Mouse (Mus musculus) liver, adult 2 months (tissue): ENCODE data around the gene Sept9. TPM values are rescaled to one million over a fixed set of nuclear protein-coding genes. Genes with fewer than 3 reads are reported as not detected.

Experiments
- DNase-seq: peaks from one replicate; pipeline ENCODE4 v3.0.0-alpha.2; 2011; ENCODE audit warnings: low read depth, low spot score; ENCODE audit errors: extremely low read depth
- H3K27ac ChIP-seq: fragments of 200-500 bp; replicated peaks from 2 replicates; pipeline ENCODE4 v1.5.1; 2012; ENCODE audit warnings: low read depth, mild to moderate bottlenecking, control low read depth, inconsistent platforms, low read length; ENCODE audit not compliant: insufficient read depth
- H3K27me3 ChIP-seq: fragments of 200-500 bp; 2 replicates; pipeline ENCODE4 v1.6.1; 2012; ENCODE audit warnings: mild to moderate bottlenecking, moderate library complexity, low read length, inconsistent platforms; ENCODE audit not compliant: control insufficient read depth, insufficient read depth
- H3K36me3 ChIP-seq: fragments of 200-500 bp; 2 replicates; pipeline ENCODE4 v1.6.1; 2012; ENCODE audit warnings: low read length, inconsistent platforms; ENCODE audit not compliant: control insufficient read depth, insufficient read depth
- H3K4me1 ChIP-seq: fragments of 200-500 bp; 2 replicates; pipeline ENCODE4 v1.6.1; 2011; ENCODE audit warnings: low read length; ENCODE audit not compliant: control insufficient read depth, insufficient read depth
- H3K4me3 ChIP-seq: fragments of 200-500 bp; 2 replicates; pipeline ENCODE4 v1.5.1; 2011; ENCODE audit warnings: low read depth, mild to moderate bottlenecking, control low read depth, low read length, moderate library complexity; ENCODE audit not compliant: insufficient read depth
- H3K79me2 ChIP-seq: fragments of 200-500 bp; 2 replicates; pipeline ENCODE4 v1.6.1; 2012; ENCODE audit warnings: inconsistent platforms, mild to moderate bottlenecking, low read length, moderate library complexity; ENCODE audit not compliant: control insufficient read depth, insufficient read depth
- H3K9ac ChIP-seq: fragments of 200-500 bp; 2 replicates; pipeline ENCODE4 v1.6.1; 2012; ENCODE audit warnings: low read depth, mild to moderate bottlenecking, control low read depth, inconsistent platforms, low read length
- CTCF ChIP-seq: fragments of 200-500 bp; IDR thresholded peaks from 2 replicates; pipeline ENCODE4 v1.5.1; 2011; ENCODE audit warnings: low read depth, low read length, control low read depth
- POLR2A ChIP-seq: fragments of 200-500 bp; IDR thresholded peaks from 2 replicates; pipeline ENCODE4 v1.6.1; 2011; ENCODE audit warnings: low read length, control low read depth; ENCODE audit not compliant: insufficient read depth; ENCODE audit errors: extremely low read depth
- WGBS: fragments of 180-500 bp; shearing (Covaris S2); methylation state at CpG from one replicate; pipeline ENCODE4 v1.1.7; 2018; 5-methylcytosine and 5-hydroxymethylcytosine counted together
- polyA plus RNA-seq: library from polyadenylated mRNA; depleted of rRNA; stranded (reverse); fragments of >200 nt; gene quantifications from 2 replicates; pipeline ENCODE4 v1.2.3, GENCODE M21; 2012
- total RNA-seq: library from RNA; depleted of rRNA; stranded (reverse); fragments of >200 nt; gene quantifications from 2 replicates; pipeline ENCODE4 v1.2.3, GENCODE M21; 2014

Sept9 gene
- total and polyA plus RNA-seq, 2 experiments, result 18.8 to 21.2 TPM

DNA sequence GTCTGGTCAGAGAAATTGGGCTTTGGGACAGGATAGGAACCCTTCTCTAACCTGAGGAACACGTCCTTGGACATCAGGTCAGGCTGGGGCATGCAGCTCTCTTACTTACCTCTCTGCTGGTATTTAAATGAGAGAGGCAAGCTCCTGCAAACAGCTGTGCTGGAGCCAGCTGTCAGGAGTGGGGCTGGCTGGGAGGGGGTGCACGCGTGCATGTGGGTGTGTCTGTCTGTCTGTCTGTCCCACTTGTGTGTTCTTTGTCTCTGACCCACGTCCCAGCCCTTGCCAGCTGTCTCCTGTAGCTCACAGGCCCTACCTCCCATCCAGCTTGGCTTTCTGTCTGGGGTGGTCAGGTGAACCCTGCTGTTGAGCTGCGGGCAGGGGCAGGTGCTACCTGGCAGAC lies 75.5 kb downstream of the Sept9 start:
- 53% methylated on average over 5 of the region's 5 CpGs for WGBS
- Histone ChIP-seq H3K36me3 (no peaks in the 10 kb centered on the region), H3K4me1 (peaks cover 53% of the 10 kb centered on the region), H3K9ac (no peak overlapping the region), H3K27ac (peak overlapping the region; percentile 0; the same call in 1 of the 2 replicates), H3K79me2 (peaks cover 43% of the 10 kb centered on the region), H3K4me3 (no peak overlapping the region), H3K27me3 (no peaks in the 10 kb centered on the region)
- DNase-seq, result no peak
- TF ChIP-seq CTCF, result no peak
- TF ChIP-seq POLR2A, result no peak

DNA sequence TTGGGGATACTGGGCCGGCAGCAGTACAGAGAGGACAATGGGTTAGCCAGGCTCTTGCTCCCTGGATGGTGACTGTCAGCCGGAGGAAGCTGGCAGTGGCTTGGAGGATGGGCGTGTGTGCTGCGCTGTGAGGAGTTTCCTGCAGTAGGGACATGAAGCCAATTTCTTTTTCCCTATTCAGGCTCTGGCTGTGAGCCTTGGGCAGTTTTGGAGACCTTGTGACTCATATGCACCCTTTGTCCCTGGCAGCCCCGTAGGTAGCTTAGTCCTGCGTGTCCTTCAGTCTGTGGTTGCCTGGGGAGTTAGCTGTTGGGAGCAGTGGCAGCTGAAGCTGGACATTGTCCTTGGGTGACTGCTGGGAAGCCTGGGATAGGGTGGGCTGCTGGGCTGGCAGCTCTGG lies 76.5 kb downstream of the Sept9 start:
- 9% methylated on average over 6 of the region's 6 CpGs for WGBS
- H3K4me1 ChIP-seq, result peaks cover 60% of the 10 kb centered on the region
- peak overlapping the region; percentile 82 for H3K27ac ChIP-seq

DNA sequence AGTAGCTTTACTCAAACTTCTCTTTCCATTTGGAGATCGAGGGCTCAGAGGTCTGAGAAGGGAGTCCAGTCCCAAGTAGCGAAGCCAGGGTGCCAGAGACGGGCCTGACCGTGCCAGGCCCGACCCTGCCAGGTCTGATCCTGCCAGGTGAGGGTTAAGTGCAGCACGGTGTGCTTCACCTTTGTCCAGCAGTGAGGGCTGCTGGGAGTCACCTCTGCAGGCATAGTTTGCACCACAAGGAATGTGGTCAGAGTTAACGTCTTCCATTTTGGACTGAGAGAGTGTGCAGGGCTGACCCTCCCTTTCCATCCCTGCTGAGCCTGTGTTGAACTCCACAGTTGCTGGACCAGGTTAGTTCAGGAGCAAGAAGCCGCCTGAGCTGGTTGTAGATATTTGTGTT lies 77.5 kb downstream of the Sept9 start:
- DNase-seq, result peak; percentile 77
- H3K79me2 ChIP-seq, result peaks cover 40% of the 10 kb centered on the region; the same call in 1 of the 2 replicates
- peak overlapping the region; percentile 58 for H3K27ac ChIP-seq
- no peak for TF ChIP-seq CTCF
- TF ChIP-seq POLR2A, result no peak
- no peaks in the 10 kb centered on the region for H3K36me3 ChIP-seq
- H3K9ac ChIP-seq, result peak overlapping the region; percentile 26
- H3K4me3 ChIP-seq, result no peak overlapping the region
- H3K27me3 ChIP-seq, result no peaks in the 10 kb centered on the region
- H3K4me1 ChIP-seq, result peaks cover 69% of the 10 kb centered on the region
- 16% methylated on average over 8 of the region's 8 CpGs for WGBS

More for the DNA sequence above, 76.5 kb downstream of the Sept9 start:
- Histone ChIP-seq H3K79me2 (peaks cover 40% of the 10 kb centered on the region), H3K36me3 (no peaks in the 10 kb centered on the region), H3K27me3 (no peaks in the 10 kb centered on the region), H3K9ac (peak overlapping the region; percentile 29), H3K4me3 (no peak overlapping the region)
- TF ChIP-seq POLR2A, result no peak
- no peak for TF ChIP-seq CTCF
- DNase-seq, result peak; percentile 97

DNA sequence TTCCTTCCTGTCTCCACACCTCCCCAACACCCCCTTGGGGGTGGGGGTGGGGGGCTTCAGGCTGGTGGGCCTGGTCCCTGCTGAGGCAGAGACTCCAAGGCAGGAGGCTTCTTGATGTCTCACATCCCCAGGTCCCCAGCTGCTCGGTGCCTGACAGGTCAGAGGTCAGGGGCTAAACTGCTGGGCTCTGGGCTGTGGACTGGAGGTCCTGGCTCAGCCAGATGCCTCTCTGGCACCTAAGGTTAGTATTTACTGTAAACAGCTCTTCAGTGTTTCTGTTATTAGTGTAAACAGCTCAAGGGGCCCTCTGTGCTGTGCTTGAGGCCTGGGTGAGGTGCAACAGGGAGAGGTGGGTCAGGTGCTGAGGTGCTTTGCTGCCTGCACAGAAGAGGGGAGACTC lies 78.7 kb downstream of the Sept9 start:
- 0% methylated on average over 1 of the region's 1 CpGs for WGBS
- Histone ChIP-seq H3K27me3 (no peaks in the 10 kb centered on the region), H3K79me2 (peaks cover 38% of the 10 kb centered on the region; the same call in 1 of the 2 replicates), H3K4me1 (peaks cover 79% of the 10 kb centered on the region), H3K4me3 (no peak overlapping the region), H3K9ac (peak overlapping the region; percentile 5), H3K27ac (peak overlapping the region; percentile 58), H3K36me3 (no peaks in the 10 kb centered on the region)
- DNase-seq, result peak; percentile 78
- TF ChIP-seq POLR2A (no peak), CTCF (no peak)

DNA sequence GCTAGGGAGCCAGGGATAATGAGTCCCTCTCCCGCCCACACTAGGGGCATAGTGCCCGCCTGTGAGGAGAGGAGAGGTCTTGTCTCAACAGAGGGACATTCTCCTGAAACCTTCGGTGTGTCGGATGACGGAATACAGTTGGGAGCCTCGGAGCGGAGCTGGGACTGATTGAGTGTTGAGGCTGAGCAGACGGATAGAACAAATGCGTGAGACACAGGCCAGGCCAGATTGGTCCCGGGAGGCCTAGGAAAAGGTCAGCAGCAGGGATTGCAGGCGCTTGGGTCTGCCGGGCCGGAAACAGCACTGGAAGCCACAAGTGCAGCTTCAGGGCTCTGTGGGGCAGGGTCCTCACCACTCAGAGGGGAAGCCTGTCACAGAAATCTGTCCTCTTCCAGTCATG lies 79.1 kb downstream of the Sept9 start:
- peaks cover 38% of the 10 kb centered on the region; the same call in 1 of the 2 replicates for H3K79me2 ChIP-seq
- H3K36me3 ChIP-seq, result no peaks in the 10 kb centered on the region
- peak overlapping the region; percentile 58 for H3K27ac ChIP-seq
- peak; percentile 44 for DNase-seq
- no peak overlapping the region for H3K4me3 ChIP-seq
- H3K4me1 ChIP-seq, result peaks cover 81% of the 10 kb centered on the region
- peak overlapping the region; percentile 5; the same call in 1 of the 2 replicates for H3K9ac ChIP-seq
- WGBS, result 64% methylated on average over 13 of the region's 13 CpGs
- no peaks in the 10 kb centered on the region for H3K27me3 ChIP-seq
- TF ChIP-seq POLR2A, result no peak
- no peak for TF ChIP-seq CTCF

DNA sequence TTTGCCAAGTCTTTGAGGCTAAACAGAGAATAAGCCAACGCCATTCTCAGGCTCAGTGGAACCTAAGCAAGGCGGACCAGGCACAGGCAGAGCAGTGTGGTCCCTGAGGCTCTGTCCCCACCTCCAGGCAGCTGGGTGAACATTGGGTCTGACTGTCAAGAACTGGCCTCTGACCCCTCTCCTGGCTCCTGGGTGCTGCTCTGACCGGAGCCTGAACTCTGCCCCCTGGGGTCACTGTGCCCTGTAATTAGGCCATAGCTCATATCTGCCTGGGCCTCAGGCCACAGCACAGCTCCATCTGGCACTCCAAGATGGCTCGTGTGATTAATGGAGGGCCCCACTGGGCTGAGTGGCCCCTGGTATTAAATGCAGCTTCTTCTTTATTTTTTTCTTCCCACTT lies 80.5 kb downstream of the Sept9 start:
- peaks cover 33% of the 10 kb centered on the region; the same call in 1 of the 2 replicates for H3K79me2 ChIP-seq
- no peaks in the 10 kb centered on the region for H3K27me3 ChIP-seq
- H3K27ac ChIP-seq, result peak overlapping the region; percentile 58
- WGBS, result 22% methylated on average over 4 of the region's 4 CpGs
- peak overlapping the region; percentile 30; the same call in 1 of the 2 replicates for H3K9ac ChIP-seq
- peak; percentile 97 for DNase-seq
- peak; percentile 86 for TF ChIP-seq CTCF
- TF ChIP-seq POLR2A, result no peak
- peaks cover 86% of the 10 kb centered on the region for H3K4me1 ChIP-seq
- H3K36me3 ChIP-seq, result no peaks in the 10 kb centered on the region
- H3K4me3 ChIP-seq, result no peak overlapping the region
